Mouse (Mus musculus): Measurements from ENCODE around the gene Gsdma3.

DNA sequence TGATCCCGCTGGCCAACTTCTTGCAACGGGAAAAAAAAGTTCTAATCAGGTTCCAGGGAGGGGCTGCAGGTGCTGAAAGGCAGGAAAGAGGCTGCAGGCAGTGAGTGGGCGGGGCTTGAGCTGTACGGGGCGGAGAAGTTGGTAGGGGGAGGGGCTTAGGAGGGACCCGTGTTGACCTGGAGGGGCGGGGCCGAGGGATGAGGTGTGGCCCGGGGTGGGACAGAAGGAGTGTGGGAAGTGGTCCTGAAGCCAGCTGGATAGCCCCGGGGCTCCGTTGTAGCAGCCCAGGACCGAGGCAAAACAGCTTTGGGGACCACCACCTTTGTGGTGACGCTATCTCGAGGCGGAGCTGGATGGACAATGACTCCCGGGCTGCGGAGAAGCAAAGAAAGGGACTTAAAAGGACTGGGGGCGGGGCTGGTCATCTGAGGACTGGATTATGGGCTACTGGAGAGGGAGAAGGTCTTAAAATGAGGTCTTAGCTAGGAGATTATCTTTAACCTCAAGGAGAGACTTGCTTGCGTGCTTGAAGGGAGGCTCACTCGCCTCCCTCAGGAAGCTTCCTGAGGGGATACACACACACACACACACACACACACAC is 24.0 kb upstream of the Gsdma3 start:
- TF ChIP-seq POLR2A (IDR thresholded peaks at IDR 0.05; ENCODE audit: borderline replicate concordance, control insufficient read depth, low read depth, low read length) (no peak), CTCF (IDR thresholded peaks at IDR 0.05; ENCODE audit: control insufficient read depth, insufficient read depth, low read length) (no peak)
